Mouse (Mus musculus) small intestine, adult 2 months (tissue): ENCODE results near the gene Srebf1. TPM values are rescaled to one million over a fixed set of nuclear protein-coding genes. Genes with fewer than 3 reads are reported as not detected.

Experiments used
- H3K27ac ChIP-seq: fragments of 200-500 bp; 2 replicates; pipeline ENCODE4 v1.5.1; 2012; ENCODE audit warnings: low read depth, low read length, control low read depth, inconsistent platforms; ENCODE audit not compliant: insufficient read depth
- H3K27me3 ChIP-seq: fragments of 200-500 bp; 2 replicates; pipeline ENCODE4 v1.6.1; 2012; ENCODE audit warnings: mild to moderate bottlenecking, moderate library complexity, low read length, inconsistent platforms; ENCODE audit not compliant: control insufficient read depth, insufficient read depth
- H3K36me3 ChIP-seq: fragments of 200-500 bp; 2 replicates; pipeline ENCODE4 v1.6.1; 2012; ENCODE audit warnings: mild to moderate bottlenecking, low read length, control low read depth, inconsistent platforms; ENCODE audit not compliant: control insufficient read depth, insufficient read depth
- H3K4me1 ChIP-seq: fragments of 200-500 bp; 2 replicates; pipeline ENCODE4 v1.6.1; 2012; ENCODE audit warnings: low read length, inconsistent platforms, mixed read lengths; ENCODE audit not compliant: control insufficient read depth, insufficient read depth, insufficient read length
- H3K4me3 ChIP-seq: fragments of 200-500 bp; 2 replicates; pipeline ENCODE4 v1.5.1; 2012; ENCODE audit warnings: low read depth, mild to moderate bottlenecking, control low read depth, inconsistent platforms, low read length, moderate library complexity
- CTCF ChIP-seq: fragments of 200-500 bp; IDR thresholded peaks from 2 replicates; pipeline ENCODE4 v1.5.1; 2012; ENCODE audit warnings: low read depth, mild to moderate bottlenecking, control low read depth, inconsistent platforms, low read length, moderate library complexity, mixed read lengths; ENCODE audit not compliant: insufficient replicate concordance, insufficient read length; ENCODE audit errors: extremely low read depth
- POLR2A ChIP-seq: fragments of 200-500 bp; IDR thresholded peaks from 2 replicates; pipeline ENCODE4 v1.6.1; 2012; ENCODE audit warnings: low read depth, mild to moderate bottlenecking, control low read depth, inconsistent platforms, low read length, moderate library complexity
- WGBS: fragments of 180-500 bp; shearing (Covaris S2); methylation state at CpG from one replicate; pipeline ENCODE4 v1.1.7; 2018; 5-methylcytosine and 5-hydroxymethylcytosine counted together
- polyA plus RNA-seq: library from polyadenylated mRNA; depleted of rRNA; stranded (reverse); fragments of >200 nt; gene quantifications from 2 replicates; pipeline ENCODE4 v1.2.3, GENCODE M21; 2012

Gene Srebf1
- polyA plus RNA-seq, 1 experiment: 154 TPM

GRCm38 (mm10) chr11:60249885-60250284, 27.5 kb upstream of the Srebf1 start:
- Histone ChIP-seq H3K27me3 (no peaks in the 10 kb centered on the region), H3K36me3 (peaks cover 31% of the 10 kb centered on the region), H3K4me1 (peaks cover 11% of the 10 kb centered on the region), H3K4me3 (no peak overlapping the region), H3K27ac (no peak overlapping the region)
- WGBS: 90% methylated on average over 2 of the region's 2 CpGs
- TF ChIP-seq CTCF (no peak), POLR2A (no peak)

- peaks cover 25% of the 10 kb centered on the region; the same call in 1 of the 2 replicates for H3K36me3 ChIP-seq
- H3K27ac ChIP-seq: no peak overlapping the region
- 69% methylated on average over 13 of the region's 13 CpGs for WGBS
- H3K4me3 ChIP-seq: no peak overlapping the region
- H3K27me3 ChIP-seq: no peaks in the 10 kb centered on the region
- peaks cover 12% of the 10 kb centered on the region for H3K4me1 ChIP-seq
- TF ChIP-seq POLR2A: no peak
- no peak for TF ChIP-seq CTCF
These were observed 26.4 kb upstream of the Srebf1 start for GRCm38 (mm10) chr11:60248596-60249404.

- Histone ChIP-seq H3K27ac (no peak overlapping the region), H3K36me3 (peaks cover 25% of the 10 kb centered on the region), H3K4me3 (no peak overlapping the region), H3K27me3 (no peaks in the 10 kb centered on the region), H3K4me1 (peaks cover 12% of the 10 kb centered on the region)
- 67% methylated on average over 5 of the region's 5 CpGs for WGBS
- no peak for TF ChIP-seq CTCF
- no peak for TF ChIP-seq POLR2A
These were observed 25.6 kb upstream of the Srebf1 start for GRCm38 (mm10) chr11:60247753-60248550.

GRCm38 (mm10) chr11:60246077-60246476, 23.7 kb upstream of the Srebf1 start:
- Histone ChIP-seq H3K27me3 (no peaks in the 10 kb centered on the region), H3K27ac (no peak overlapping the region), H3K4me1 (peaks cover 14% of the 10 kb centered on the region), H3K36me3 (peaks cover 32% of the 10 kb centered on the region), H3K4me3 (no peak overlapping the region)
- TF ChIP-seq POLR2A (no peak), CTCF (no peak)

GRCm38 (mm10) chr11:60244503-60245143, 22.2 kb upstream of the Srebf1 start:
- Histone ChIP-seq H3K4me1 (peaks cover 22% of the 10 kb centered on the region), H3K27me3 (no peaks in the 10 kb centered on the region), H3K4me3 (no peak overlapping the region), H3K27ac (peak overlapping the region; percentile 69), H3K36me3 (peaks cover 37% of the 10 kb centered on the region)
- TF ChIP-seq POLR2A (no peak), CTCF (no peak)
- 33% methylated on average over 11 of the region's 11 CpGs for WGBS

GRCm38 (mm10) chr11:60240509-60240908, 18.1 kb upstream of the Srebf1 start:
- Histone ChIP-seq H3K27me3 (no peaks in the 10 kb centered on the region), H3K4me1 (peaks cover 16% of the 10 kb centered on the region), H3K27ac (peak overlapping the region; percentile 71; the same call in 1 of the 2 replicates), H3K4me3 (no peak overlapping the region), H3K36me3 (peaks cover 33% of the 10 kb centered on the region)
- TF ChIP-seq POLR2A (no peak), CTCF (no peak)
- WGBS: 52% methylated on average over 4 of the region's 4 CpGs

- Histone ChIP-seq H3K27ac (no peak overlapping the region), H3K4me1 (peaks cover 20% of the 10 kb centered on the region), H3K36me3 (peaks cover 3% of the 10 kb centered on the region; the same call in 1 of the 2 replicates), H3K4me3 (no peak overlapping the region), H3K27me3 (no peaks in the 10 kb centered on the region)
- TF ChIP-seq POLR2A (no peak), CTCF (no peak)
- 47% methylated on average over 5 of the region's 5 CpGs for WGBS
These were observed 13.0 kb upstream of the Srebf1 start for GRCm38 (mm10) chr11:60235351-60235750.
